Mouse (Mus musculus): ENCODE measurements around the gene Rps2. TPM values are rescaled to one million over a fixed set of nuclear protein-coding genes. Genes with fewer than 3 reads are reported as not detected.

The Rps2 gene
- polyA plus RNA-seq, 1 experiment from 2014 or later: 1,469 TPM

DNA sequence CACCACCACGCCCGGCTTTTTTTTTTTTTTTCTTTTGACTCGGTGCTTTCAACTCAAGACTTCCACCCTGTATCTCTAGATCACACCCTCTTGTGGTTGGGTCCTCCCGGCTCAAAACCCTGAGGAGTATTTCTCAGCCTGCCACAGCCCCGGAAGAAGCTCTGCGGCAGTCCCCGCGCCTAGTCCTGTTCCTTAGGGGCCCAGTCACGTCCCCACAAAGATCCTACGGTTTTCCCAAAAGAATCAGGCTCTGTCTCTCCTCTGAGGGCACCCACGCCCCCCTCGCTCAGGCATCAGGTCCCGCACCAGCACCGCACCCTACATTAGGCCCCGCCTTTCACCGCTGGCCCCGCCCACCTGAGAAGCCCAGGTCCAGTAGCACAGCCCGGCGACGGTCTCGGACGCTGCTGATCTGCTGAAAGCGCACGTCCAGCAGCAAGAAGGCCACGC is 30.7 kb upstream of the Rps2 start:
- DNase-seq (peak; percentile 74), ATAC-seq (ENCODE audit: low read depth) (peak; percentile 62)
- Histone ChIP-seq H3K4me3 (replicated peaks) (peak overlapping the region; percentile 57), H3K27ac (no peak overlapping the region), H3K9ac (peak overlapping the region; percentile 49; the same call in 1 of the 2 replicates), H3K4me2 (peak overlapping the region; percentile 77), H3K9me3 (replicated peaks) (no peaks in the 10 kb centered on the region), H3K36me3 (peaks cover 6% of the 10 kb centered on the region), H3K27me3 (peaks cover 62% of the 10 kb centered on the region), H3K4me1 (replicated peaks) (peaks cover 34% of the 10 kb centered on the region)
- WGBS (ENCODE audit: insufficient replicate concordance): 1% methylated on average over 25 of the region's 25 CpGs

DNA sequence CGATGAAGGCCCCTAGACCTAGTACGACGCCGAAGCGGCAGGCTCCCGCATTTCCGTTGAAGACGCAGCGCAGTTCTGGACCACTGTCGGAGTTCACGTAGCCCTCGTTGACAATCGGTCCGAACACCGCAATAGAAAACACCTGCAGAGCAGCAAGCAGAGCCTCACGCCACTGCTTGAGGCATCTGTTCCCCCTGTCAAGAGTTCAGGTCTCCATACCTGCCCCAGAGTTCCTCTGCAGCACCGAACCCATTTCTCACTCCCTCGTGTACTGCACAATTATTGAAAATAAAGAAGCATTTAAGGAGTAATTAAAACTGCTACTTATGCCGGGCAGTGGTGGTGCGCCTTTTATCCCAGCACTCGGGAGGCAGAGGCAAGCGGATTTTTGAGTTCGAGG is 30.3 kb upstream of the Rps2 start:
- peak overlapping the region; percentile 77 for H3K4me2 ChIP-seq
- WGBS (ENCODE audit: insufficient replicate concordance): 19% methylated on average over 23 of the region's 23 CpGs
- peak overlapping the region; percentile 57 for H3K4me3 ChIP-seq (replicated peaks)
- DNase-seq (no peak), ATAC-seq (ENCODE audit: low read depth) (no peak)
- no peaks in the 10 kb centered on the region for H3K9me3 ChIP-seq (replicated peaks)
- H3K4me1 ChIP-seq (replicated peaks): peaks cover 34% of the 10 kb centered on the region
- peak overlapping the region; percentile 49; the same call in 1 of the 2 replicates for H3K9ac ChIP-seq
- no peak overlapping the region for H3K27ac ChIP-seq
- H3K27me3 ChIP-seq: peaks cover 62% of the 10 kb centered on the region
- peaks cover 6% of the 10 kb centered on the region; the same call in 1 of the 2 replicates for H3K36me3 ChIP-seq

DNA sequence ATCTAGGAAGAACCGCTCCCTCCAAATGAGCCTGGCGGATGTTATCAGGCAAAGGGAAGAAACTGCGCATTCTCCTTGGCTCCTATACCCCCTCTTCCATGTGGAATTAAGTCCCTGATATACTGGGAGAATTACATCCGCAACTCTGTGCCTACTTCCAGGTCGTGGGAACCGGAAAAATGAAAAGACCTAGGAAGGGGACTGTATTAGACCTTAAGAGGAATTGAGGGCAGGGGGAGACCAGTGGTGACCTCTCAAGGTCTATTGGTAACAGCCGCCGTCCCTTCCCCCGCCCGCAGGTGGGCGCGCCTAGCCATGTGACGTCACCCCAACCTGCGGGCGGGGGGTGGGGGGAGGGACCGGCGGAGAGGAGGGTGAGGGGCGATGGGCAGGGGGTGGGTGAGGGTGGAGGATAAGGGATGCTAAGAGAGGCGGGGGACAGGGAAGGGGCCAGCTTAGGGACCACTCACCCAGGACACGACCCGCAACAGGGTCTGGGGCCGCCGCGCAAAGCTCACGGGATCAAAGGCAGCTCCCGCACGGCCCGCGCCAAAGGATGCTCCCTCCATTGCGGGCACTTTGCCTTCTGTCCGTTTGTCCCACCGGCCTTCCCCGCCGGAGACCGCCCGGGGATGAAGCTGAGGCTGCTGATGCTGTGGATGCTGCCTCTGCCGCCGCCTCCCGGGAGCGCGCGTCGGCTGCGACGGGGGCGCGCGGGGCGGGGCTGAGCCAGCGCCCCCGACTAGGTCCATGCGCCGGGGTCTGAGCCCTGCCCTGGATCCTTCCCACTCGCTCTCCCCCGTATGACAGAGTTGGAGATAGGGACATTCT is 28.4 kb upstream of the Rps2 start, which contains the start of gene Syngr3:
Gene Syngr3, minus strand, starts transcription at position 705 of the 831 bp plus-strand sequence.
- peaks cover 19% of the 10 kb centered on the region for H3K36me3 ChIP-seq
- WGBS (ENCODE audit: insufficient replicate concordance): 2% methylated on average over 55 of the region's 55 CpGs
- peak within 1 kb of the TSS; percentile 33; the same call in 1 of the 2 replicates for H3K9ac ChIP-seq
- ATAC-seq (ENCODE audit: low read depth) (no peak), DNase-seq (no peak)
- peaks cover 38% of the 10 kb centered on the region for H3K4me1 ChIP-seq (replicated peaks)
- no peaks in the 10 kb centered on the region for H3K9me3 ChIP-seq (replicated peaks)
- peaks cover 62% of the 10 kb centered on the region for H3K27me3 ChIP-seq
- peak within 1 kb of the TSS; percentile 48 for H3K4me3 ChIP-seq (replicated peaks)
- H3K4me2 ChIP-seq: peak within 1 kb of the TSS; percentile 62
- H3K27ac ChIP-seq: no peak within 1 kb of the TSS

DNA sequence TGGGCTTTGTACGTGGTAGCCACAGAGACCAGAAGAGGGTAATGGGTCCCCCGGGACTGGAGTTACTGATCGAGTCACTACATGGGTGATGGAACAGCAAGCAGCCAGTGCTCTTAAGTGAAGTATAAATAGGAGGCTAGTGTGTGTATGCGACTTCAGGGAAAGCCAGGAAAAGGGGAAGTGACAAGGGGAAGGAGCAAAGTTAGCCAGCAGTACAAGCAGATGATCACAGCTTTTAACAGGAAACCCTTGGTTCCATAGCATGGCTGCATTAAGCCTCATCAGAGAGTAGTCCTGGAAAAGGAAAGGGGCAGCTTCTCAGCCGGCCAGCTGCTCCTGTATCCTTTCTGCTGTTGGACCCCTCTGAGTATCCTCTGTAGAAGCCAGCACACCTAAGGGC is 25.5 kb upstream of the Rps2 start:
- peaks cover 49% of the 10 kb centered on the region for H3K27me3 ChIP-seq
- WGBS (ENCODE audit: insufficient replicate concordance): 52% methylated on average over 5 of the region's 5 CpGs
- no peak overlapping the region for H3K27ac ChIP-seq

DNA sequence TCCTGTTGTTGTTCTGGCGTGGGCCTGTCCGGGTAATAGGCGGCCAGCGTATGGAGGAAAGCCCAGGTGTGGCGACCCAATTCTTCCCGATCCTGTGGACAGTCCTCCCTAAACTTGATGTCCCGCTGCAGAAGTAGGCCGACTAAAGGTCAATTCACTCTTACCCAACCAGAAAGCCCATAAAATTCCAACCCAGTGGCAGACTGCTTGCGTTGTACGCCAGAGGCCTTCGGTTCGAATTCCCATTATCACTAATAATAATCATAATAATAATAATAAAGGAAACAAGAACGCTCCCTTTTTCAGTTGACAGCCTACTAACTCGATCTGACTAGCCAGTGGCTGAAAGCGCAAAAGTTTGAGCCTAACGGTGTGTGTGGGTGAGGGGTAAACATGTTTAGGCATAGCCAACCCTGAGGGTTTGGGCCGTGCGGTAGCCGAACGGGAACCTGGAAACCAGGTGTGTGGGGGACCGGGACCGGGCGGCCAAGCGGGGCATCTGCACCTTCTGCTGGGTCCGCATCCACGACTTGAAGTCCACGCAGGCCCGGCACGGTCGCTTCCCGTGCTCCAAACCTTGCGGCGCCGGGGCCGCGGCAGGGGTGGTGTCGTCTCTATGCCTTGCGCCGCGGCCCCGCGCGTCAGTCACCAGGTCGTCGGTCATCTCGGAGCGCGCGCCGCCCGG is 22.4 kb upstream of the Rps2 start:
- WGBS (ENCODE audit: insufficient replicate concordance): 6% methylated on average over 49 of the region's 51 CpGs
- H3K9ac ChIP-seq: peak overlapping the region; percentile 90
- H3K4me3 ChIP-seq (replicated peaks): peak overlapping the region; percentile 84
- H3K4me1 ChIP-seq (replicated peaks): peaks cover 40% of the 10 kb centered on the region
- no peak for ATAC-seq (ENCODE audit: low read depth)
- peaks cover 30% of the 10 kb centered on the region for H3K36me3 ChIP-seq
- H3K4me2 ChIP-seq: peak overlapping the region; percentile 96
- no peaks in the 10 kb centered on the region for H3K9me3 ChIP-seq (replicated peaks)
- peaks cover 18% of the 10 kb centered on the region for H3K27me3 ChIP-seq
- peak overlapping the region; percentile 88 for H3K27ac ChIP-seq
- DNase-seq: no peak

More for the DNA sequence above, 25.5 kb upstream of the Rps2 start:
- H3K9me3 ChIP-seq (replicated peaks): no peaks in the 10 kb centered on the region
- H3K4me3 ChIP-seq (replicated peaks): no peak overlapping the region
- DNase-seq (no peak), ATAC-seq (ENCODE audit: low read depth) (no peak)
- no peak overlapping the region for H3K9ac ChIP-seq
- peaks cover 50% of the 10 kb centered on the region for H3K4me1 ChIP-seq (replicated peaks)
- H3K4me2 ChIP-seq: no peak overlapping the region
- peaks cover 19% of the 10 kb centered on the region for H3K36me3 ChIP-seq

DNA sequence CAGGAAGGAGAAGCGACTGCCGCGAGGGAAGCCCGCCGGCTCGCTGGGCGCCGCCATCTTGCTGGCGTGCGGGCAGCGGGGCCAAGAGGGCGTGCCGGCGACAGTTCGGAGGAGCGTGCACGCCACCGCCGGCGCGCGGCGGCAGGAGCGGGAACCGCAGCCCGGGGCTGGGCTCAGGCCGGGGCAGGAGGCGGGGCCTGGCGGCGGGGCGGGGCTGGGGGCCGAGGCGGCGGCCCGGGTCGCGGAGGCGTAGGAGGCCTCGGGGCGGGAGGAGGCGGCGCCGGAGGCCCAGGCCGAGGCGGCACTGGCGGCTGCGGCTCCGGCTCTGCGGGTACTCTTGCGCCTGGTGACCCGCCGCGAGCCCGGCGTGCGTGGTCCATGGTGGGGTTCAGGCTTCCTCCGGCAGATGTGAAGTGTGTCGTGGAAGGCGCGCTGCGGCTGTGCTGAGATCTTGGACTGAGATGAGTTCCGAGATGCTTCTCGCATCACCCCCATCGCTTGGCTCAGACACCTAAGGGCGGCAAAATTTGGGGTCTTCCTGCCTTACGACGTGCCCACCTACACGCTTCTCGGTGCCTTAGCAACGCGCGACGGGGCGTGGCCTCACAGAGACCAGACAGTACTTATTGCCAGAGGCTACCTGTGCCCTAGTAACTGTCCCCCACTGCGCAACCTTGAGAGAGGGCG is 21.8 kb upstream of the Rps2 start, which contains the start of the genes Gfer and Noxo1:
Gene Gfer, minus strand, starts transcription at position 146 of the 687 bp plus-strand sequence.
Gene Noxo1, plus strand, starts transcription at position 224 of the 687 bp plus-strand sequence.
- H3K36me3 ChIP-seq: peaks cover 37% of the 10 kb centered on the region
- DNase-seq (peak; percentile 86), ATAC-seq (ENCODE audit: low read depth) (peak; percentile 94)
- H3K4me1 ChIP-seq (replicated peaks): peaks cover 40% of the 10 kb centered on the region
- no peaks in the 10 kb centered on the region for H3K9me3 ChIP-seq (replicated peaks)
- peak within 1 kb of the TSS; percentile 96 for H3K4me2 ChIP-seq
- peak within 1 kb of the TSS; percentile 84 for H3K4me3 ChIP-seq (replicated peaks)
- H3K27ac ChIP-seq: peak within 1 kb of the TSS; percentile 88
- peaks cover 11% of the 10 kb centered on the region for H3K27me3 ChIP-seq
- H3K9ac ChIP-seq: peak within 1 kb of the TSS; percentile 90
- under 1% methylated on average over 72 of the region's 76 CpGs for WGBS (ENCODE audit: insufficient replicate concordance)

DNA sequence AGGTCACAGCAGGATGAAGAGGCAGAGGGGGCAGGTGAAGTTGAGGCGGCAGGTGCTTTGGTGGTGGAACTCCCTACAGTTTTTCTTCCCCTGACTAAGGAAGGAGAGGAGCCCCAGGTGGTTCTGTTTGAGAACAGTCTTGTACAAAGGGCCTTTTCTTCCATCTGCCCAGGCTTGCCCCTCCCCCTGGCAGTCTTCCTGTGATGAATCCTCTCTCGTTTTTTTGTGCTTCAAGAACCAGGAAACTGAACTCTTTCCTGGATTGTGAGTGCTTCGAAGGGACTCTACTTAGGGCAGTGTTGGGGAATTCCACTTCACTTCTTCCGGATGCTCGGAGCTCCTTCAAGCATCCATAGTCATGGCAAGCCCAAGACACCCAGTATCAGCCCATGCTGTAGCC is 19.9 kb upstream of the Rps2 start:
- Histone ChIP-seq H3K4me1 (replicated peaks) (peaks cover 40% of the 10 kb centered on the region), H3K27me3 (no peaks in the 10 kb centered on the region), H3K9me3 (replicated peaks) (no peaks in the 10 kb centered on the region), H3K4me3 (replicated peaks) (no peak overlapping the region), H3K36me3 (peaks cover 46% of the 10 kb centered on the region), H3K4me2 (no peak overlapping the region), H3K9ac (no peak overlapping the region), H3K27ac (no peak overlapping the region)
- WGBS (ENCODE audit: insufficient replicate concordance): 19% methylated on average over 5 of the region's 5 CpGs
- ATAC-seq (ENCODE audit: low read depth): no peak
- no peak for DNase-seq

DNA sequence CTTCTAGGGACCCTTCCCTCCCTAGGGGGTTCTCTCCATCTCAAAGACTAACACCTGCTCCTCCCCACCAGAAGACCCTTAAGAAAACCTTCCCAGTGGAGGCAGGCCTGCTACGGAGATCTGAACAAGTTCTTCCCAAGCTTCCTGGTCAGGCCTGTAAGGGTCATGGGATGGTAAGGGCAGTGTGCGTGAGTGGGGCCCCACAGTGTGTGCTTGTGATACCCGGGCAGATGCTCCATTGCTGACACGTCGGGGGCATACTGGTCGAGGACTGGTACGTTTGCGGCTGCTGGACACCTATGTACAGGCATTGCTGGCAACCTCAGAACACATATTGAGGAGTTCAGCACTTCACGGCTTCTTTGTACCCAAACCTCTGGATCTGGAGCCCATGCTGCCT is 19.2 kb upstream of the Rps2 start:
- DNase-seq: no peak
- no peak overlapping the region for H3K27ac ChIP-seq
- no peak for ATAC-seq (ENCODE audit: low read depth)
- H3K4me1 ChIP-seq (replicated peaks): peaks cover 40% of the 10 kb centered on the region
- H3K4me2 ChIP-seq: no peak overlapping the region
- peaks cover 44% of the 10 kb centered on the region for H3K36me3 ChIP-seq
- no peaks in the 10 kb centered on the region for H3K27me3 ChIP-seq
- H3K4me3 ChIP-seq (replicated peaks): no peak overlapping the region
- 67% methylated on average over 9 of the region's 9 CpGs for WGBS (ENCODE audit: insufficient replicate concordance)
- H3K9ac ChIP-seq: peak overlapping the region; percentile 9; the same call in 1 of the 2 replicates
- no peaks in the 10 kb centered on the region for H3K9me3 ChIP-seq (replicated peaks)

DNA sequence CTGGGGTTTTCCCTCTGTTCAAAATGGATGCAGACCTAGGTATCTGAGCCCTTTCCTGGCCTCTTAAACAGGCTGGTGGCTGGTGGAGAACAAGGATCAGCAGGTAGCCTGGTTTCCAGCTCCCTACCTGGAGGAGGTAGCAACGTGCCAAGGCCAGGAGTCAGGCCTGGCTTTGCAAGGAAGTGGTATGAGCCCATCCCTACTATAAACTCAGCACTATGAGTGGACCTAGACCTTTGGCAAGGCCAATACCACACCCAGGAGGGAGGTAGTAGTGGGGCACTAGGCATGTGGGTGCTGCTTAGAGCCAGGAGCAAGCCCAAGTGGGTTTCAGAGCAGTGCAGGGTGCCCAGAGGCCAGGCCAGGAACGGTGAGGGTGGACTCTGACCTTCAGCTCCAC is 18.4 kb upstream of the Rps2 start:
- H3K4me1 ChIP-seq (replicated peaks): peaks cover 36% of the 10 kb centered on the region
- no peak for DNase-seq
- 77% methylated on average over 2 of the region's 2 CpGs for WGBS (ENCODE audit: insufficient replicate concordance)

DNA sequence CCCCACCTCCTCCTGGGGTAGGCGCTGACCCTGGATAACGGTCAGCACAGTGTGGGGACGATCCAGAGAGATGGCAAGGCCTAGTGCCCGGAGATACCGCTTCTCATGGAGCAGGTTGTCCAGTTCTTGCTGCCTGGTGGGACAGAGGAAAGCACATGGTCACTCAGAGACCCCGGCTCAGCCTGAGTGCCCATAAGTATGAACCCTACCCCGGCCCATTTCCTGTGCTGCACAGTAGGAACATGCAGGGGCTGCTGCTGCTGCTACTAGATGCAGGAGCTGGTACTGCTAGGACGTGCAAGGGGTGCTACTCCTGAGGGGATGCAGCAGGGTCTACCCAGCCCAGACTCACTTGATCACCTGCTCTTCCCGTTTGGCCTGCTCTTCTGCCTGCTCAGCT is 16.7 kb upstream of the Rps2 start:
- peaks cover 32% of the 10 kb centered on the region for H3K4me1 ChIP-seq (replicated peaks)
- H3K9me3 ChIP-seq (replicated peaks): no peaks in the 10 kb centered on the region
- ATAC-seq (ENCODE audit: low read depth) (no peak), DNase-seq (no peak)
- 88% methylated on average over 9 of the region's 9 CpGs for WGBS (ENCODE audit: insufficient replicate concordance)
- no peak overlapping the region for H3K9ac ChIP-seq
- no peak overlapping the region for H3K4me3 ChIP-seq (replicated peaks)
- no peak overlapping the region for H3K4me2 ChIP-seq
- no peak overlapping the region for H3K27ac ChIP-seq
- H3K36me3 ChIP-seq: peaks cover 57% of the 10 kb centered on the region
- no peaks in the 10 kb centered on the region for H3K27me3 ChIP-seq

More for the DNA sequence above, 18.4 kb upstream of the Rps2 start:
- Histone ChIP-seq H3K36me3 (peaks cover 47% of the 10 kb centered on the region), H3K9ac (no peak overlapping the region), H3K27me3 (no peaks in the 10 kb centered on the region), H3K4me3 (replicated peaks) (no peak overlapping the region), H3K27ac (no peak overlapping the region; the same call in 1 of the 2 replicates), H3K9me3 (replicated peaks) (no peaks in the 10 kb centered on the region), H3K4me2 (no peak overlapping the region)
- no peak for ATAC-seq (ENCODE audit: low read depth)

DNA sequence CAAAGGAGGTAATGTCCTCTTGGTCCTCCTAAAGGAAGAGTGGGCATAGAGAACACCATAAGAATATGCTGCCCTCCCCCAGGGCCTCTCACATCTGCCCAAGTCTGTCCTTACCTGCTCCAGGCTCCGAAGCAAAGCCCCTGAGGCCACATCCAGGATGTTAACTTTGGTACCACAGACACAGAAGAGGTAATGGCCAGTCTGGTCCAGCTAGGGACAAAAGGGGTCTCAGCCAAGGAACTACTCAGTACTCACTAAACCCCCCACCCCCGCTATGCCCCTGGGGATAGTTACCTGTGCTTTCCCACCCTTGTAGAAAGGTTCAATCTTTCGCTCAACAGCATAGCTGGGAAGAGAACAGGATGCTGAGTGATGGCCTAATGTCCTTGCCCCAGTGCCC is 12.1 kb upstream of the Rps2 start:
- Histone ChIP-seq H3K4me1 (replicated peaks) (peaks cover 32% of the 10 kb centered on the region), H3K9me3 (replicated peaks) (no peaks in the 10 kb centered on the region), H3K9ac (0 out of 2 replicates have a peak overlapping the region, but pooled peaks have one; percentile 81), H3K27me3 (no peaks in the 10 kb centered on the region), H3K4me2 (peak overlapping the region; percentile 88), H3K27ac (no peak overlapping the region), H3K4me3 (replicated peaks) (peak overlapping the region; percentile 79), H3K36me3 (peaks cover 42% of the 10 kb centered on the region)
- DNase-seq (no peak), ATAC-seq (ENCODE audit: low read depth) (no peak)
- 82% methylated on average over 3 of the region's 3 CpGs for WGBS (ENCODE audit: insufficient replicate concordance)
